Mouse (Mus musculus) adrenal gland (tissue): ENCODE measurements around the gene Nploc4.

Experiments
- intact Hi-C: fragments of 180-260 bp; cut with DNase I; formaldehyde crosslinking; loops from one replicate; pipeline ENCODE4 v1.15.1; 2025
- long read RNA-seq, 2 experiments: library from polyadenylated mRNA; unstranded; transcript quantifications; one replicate each; pipeline ENCODE4 v2.0.0; 2020; ENCODE audit warnings: borderline replicate concordance in 1 of 2; ENCODE audit not compliant: insufficient replicate concordance in 1 of 2

Gene Nploc4
- long read RNA-seq, experiment 1, partial matches to known transcripts: 2 of 11 reads
- long read RNA-seq, experiment 1, other reads (novel, unspliced or antisense): 8 of 11 reads
- long read RNA-seq, experiment 2, full-length matches to known transcripts: 2 of 9 reads
- long read RNA-seq, experiment 2, partial matches to known transcripts: 4 of 9 reads
- long read RNA-seq, experiment 2, other reads (novel, unspliced or antisense): 3 of 9 reads

- intact Hi-C loops: no loop called here
Measured at GRCm38 (mm10) chr11:120437152-120437856, at the start of gene Nploc4. Nploc4 (minus strand) TSS chr11:120437708.

DNA sequence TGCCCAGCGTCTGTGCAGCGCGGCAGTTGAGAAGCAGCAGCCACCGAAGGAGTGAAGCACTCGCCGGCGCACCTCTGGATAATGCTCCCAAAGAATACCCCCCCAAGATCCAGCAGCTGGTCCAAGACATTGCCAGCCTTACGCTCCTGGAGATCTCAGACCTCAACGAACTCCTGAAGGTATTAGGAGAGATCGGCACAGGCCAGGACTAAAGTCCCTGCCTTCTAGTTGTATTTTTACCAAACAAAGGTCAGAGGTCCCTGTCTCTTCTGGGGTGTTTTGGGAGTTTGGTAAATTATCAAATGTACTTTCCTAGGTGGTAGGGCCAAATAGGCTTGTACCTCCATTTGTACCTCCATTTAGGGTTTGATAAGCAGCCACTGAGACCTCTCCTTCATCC, 47.7 kb upstream of the Nploc4 start:
- intact Hi-C loops: loop anchor here (5.0 kb wide), 1 partner anchor 97 kb away; the partner anchor contains the start of gene Arhgdia

DNA sequence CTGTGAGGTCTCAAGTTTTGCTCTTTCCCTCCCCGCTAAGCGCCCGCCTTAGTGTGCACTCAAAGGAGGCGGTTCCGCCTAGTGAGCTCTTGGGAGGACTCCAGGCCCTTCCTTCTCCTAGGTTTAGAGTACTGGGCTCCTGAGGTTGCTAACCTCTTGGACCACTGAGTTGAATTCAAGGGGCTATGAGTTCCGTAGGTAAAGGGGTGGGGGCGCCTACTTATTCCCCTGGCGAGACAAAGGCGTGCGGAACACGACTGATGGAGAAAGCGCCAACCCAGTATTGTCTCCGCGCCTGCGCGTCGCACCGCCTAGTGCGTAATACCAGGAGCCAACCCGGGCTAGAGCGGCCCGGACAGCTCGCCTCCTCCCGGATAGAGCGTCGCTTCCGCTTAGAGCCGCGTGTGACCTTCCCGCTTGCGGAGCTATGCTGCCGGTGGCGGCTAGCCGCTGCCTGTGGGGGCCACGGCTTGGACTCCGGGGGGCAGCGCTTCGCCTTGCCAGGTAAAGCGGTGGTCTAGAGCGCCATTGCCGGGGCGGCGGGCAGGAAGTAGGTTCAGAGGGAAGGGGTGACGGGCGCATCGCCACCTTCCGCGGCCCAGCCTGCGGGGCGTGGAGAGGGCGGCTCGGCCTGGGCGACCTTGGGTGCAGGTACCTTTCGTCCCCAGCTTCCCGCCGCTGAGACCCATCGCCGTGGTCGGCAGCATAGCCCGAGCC, 46.9 kb upstream of the Nploc4 start, which contains the start of gene Mrpl12:
Gene Mrpl12, plus strand, starts transcription at position 349 of the 717 bp plus-strand sequence.
- intact Hi-C loops: no loop called here

- intact Hi-C loops: no loop called here
Measured at GRCm38 (mm10) chr11:120483448-120483934, 46.0 kb upstream of the Nploc4 start.

GRCm38 (mm10) chr11:120472052-120472451, 34.5 kb upstream of the Nploc4 start:
- intact Hi-C loops: no loop called here

DNA sequence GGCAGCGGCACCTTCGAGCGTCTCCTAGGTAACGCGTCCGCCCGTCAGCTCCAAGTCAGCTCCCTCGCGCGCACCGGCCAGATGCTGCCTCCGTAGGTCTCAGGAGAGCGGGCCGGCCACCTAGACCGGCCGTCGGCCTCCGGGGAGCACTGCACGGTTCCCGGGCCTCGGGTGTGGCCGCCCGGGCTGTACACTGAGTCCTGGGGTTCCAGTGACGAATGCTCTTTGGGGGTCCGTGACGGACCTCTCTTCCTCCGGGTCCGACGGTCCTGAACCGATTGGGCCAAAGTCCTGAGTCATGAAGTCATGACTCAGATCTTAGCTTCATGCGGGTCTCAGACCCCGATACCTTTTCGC, 30.2 kb upstream of the Nploc4 start:
- intact Hi-C loops: no loop called here

DNA sequence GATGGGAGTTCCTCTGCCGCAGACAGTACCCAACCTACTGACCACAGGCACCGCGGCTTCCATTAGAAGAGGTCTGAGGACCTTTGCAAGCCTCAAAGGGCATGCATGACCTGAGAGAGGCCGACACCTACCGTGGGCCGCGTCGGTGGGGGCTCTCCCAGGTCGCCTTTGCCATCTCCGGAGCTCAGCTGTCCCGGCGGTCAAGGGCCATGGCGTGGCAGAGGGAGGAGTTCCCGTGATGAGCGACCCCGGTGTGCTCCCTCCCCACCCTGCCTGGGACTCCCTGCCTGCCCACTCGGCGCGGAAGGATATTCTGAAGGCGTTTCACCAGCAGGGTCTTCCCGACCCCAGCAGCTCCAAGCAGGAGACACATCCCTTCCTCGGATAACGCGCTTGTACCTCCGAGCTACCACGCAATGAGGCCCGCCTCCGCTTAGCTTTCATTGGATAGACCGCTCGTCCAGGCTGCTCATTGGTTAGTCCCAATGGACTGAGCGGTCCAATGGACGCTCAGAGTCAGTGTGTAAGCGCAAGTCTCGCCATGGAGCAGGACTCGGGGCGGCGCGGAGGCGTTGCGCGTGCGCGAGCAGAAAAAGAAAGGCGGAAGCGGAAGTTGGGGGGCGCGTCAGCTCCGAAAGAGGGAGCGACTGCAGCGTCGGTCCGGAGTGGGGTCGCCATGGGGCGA, 29.7 kb upstream of the Nploc4 start, which contains the start of gene Arl16:
Gene Arl16, minus strand, starts transcription at position 557 of the 685 bp plus-strand sequence.
- intact Hi-C loops: no loop called here

GRCm38 (mm10) chr11:120465521-120465920, 28.0 kb upstream of the Nploc4 start:
- intact Hi-C loops: no loop called here

DNA sequence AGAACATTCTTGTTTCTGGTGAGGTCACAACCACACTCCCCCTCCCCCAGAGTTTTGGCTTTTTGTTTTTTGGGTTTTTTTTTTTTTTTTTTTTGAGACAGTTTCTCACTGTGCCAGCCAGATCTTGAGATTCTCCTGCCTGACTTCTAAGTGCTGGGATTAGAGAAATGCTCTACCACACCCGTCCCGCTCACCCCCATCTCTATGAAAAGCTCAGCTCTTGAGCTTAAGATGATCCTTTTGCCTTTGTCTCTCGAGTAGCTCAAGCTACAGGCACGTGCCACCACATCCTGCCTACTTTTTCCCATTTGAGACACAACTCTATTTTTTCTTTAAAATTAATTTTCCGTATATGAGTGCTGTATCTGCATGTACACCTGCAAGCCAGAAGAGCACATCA, 26.9 kb upstream of the Nploc4 start:
- intact Hi-C loops: no loop called here

DNA sequence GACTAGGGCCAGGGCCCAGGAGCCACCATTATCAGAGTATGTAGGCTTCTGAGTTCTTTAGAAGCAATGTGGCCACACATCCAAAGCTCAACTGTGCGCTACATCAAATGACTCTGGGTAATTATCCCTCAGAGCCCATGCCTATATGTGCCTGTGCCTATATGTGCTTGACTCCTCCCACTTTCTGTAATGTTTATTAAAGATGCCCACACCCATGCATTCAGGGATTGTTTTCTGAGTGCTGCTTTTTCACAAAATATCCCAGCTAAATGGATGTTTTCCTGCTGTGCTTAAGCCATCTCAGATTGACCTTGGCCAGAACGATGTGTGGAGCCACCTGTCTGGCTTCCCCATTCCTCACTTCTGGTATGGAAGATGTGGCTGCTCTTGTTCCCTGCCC, 26.0 kb upstream of the Nploc4 start:
- intact Hi-C loops: no loop called here

DNA sequence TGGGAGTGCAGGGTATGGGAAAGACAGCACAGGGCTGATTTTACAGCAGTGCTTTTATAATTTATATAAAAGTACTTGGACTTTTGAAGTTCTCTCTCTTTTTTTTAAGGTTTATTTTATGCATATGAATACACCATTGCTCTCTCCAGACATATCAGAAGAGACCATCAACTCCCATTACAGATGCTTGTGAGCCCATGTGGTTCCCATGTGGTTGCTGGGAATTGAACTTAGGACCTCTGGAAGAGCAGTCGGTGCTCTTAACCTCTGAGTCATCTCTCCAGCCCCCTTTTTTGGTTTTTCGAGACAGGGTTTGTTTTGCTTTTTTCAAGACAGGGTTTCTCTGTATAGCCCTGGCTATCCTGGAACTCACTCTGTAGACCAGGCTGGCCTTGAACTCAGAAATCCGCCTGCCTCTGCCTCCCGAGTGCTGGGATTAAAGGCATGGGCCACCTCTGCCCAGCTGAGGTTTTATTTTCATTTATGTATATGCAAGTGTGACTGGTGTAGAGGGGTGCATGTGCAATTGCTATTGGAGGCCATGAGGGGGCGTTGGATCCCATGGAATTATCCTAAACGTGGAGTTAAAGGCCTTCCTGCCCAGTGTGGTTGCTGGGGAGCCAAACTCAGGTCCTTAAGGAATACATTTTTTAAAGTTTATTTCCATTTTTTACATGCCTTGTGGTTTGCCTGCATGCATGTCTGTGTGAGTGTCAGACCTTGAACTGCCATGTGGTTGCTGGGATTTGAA, 21.5 kb upstream of the Nploc4 start:
- intact Hi-C loops: no loop called here

DNA sequence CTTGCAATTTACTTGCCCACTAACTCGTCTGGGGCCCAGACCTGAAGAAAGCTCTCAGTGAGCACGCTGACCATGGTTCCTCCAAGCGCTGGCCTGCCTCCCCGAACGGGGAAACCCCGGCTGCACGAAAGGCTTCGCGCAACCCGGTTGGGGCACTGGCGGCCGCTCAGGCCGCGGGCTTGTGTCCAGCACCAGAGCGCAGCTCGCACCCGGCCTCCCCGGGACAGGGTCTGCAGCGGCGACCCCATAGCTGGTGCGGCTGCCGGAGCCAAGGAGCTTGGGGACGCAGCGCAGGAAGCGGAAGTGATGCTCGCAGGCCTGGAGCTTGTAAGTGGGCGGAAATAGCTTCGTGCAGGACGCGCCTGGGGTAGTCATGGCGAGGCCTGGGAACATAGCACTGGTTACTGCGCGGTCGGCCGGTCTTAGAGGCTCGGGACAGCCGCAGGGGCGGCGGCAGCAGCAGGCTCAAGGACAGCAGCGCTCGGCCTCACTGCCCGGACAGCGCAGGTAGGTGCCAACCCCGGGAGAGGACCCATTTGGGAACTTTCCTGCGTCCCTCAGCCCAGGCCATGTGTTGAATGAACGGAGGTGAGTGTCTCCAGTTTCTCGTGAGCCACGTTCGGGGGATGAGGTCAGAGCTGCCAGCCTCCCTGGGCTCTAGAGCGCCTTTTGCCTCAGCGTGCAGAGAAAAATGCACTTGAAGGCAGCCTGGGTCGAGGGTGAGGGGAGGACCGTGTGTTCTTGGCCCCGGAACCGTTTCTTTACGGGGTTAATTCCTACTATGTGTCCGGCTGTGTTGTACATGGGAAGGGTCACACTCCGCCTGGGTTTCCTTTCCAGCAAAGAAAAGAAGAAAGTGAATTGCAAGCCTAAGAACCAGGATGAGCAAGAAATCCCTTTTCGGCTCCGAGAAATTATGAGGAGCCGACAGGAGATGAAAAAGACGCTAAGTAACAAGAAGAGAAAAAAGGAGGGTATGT, 20.6 kb upstream of the Nploc4 start, which contains the start of the genes Oxld1 and Ccdc137:
Gene Oxld1, minus strand, starts transcription at position 297 of the 980 bp plus-strand sequence.
Gene Ccdc137, plus strand, starts transcription at position 344 of the 980 bp plus-strand sequence.
- intact Hi-C loops: no loop called here

- intact Hi-C loops: no loop called here
Measured at GRCm38 (mm10) chr11:120457370-120457769, 19.9 kb upstream of the Nploc4 start.

- intact Hi-C loops: no loop called here
Measured at GRCm38 (mm10) chr11:120455413-120455812, 17.9 kb upstream of the Nploc4 start.

DNA sequence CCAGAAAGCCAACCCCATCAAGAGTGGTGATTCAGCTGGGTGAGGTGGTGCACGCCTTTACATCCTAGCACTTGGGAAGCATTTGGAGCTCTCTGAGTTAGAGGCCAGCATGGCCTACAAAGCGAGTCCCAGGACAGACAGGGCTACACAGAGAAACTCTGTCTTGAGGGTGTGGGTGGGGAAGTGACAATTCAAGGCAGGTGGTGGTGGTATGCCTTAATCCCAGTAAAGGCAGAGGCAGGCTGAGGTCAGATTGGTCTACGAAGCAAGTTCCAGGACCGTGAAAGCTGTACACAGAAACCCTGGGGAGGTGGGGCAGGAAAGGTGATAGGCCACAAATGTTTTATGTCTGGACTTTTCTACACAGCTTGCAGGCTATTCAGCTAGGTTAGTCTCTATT, 17.5 kb upstream of the Nploc4 start:
- intact Hi-C loops: no loop called here

DNA sequence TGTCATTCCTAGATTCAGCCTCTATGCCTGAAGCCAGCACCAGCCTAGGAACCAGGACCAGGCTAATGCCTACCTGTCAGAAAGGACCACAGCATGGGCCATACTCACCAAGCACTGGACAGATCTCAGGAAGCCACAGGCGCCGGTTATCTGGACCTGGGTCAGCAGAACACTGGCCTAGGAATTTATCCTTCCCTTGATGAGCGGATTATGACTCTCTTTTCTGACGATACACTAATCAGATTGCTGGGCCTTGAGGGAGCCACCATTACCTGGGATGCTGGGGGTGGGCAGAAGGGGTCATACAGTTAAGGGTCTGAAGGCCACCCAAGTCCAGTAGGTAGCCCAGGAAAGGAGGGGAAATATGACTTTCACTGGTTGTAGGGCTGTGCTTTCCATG, 15.8 kb upstream of the Nploc4 start, which contains the start of gene Pde6g:
Gene Pde6g, minus strand, starts transcription at position 195 of the 400 bp plus-strand sequence.
- intact Hi-C loops: no loop called here

- intact Hi-C loops: no loop called here
Measured at GRCm38 (mm10) chr11:120452246-120452645, 14.7 kb upstream of the Nploc4 start.

DNA sequence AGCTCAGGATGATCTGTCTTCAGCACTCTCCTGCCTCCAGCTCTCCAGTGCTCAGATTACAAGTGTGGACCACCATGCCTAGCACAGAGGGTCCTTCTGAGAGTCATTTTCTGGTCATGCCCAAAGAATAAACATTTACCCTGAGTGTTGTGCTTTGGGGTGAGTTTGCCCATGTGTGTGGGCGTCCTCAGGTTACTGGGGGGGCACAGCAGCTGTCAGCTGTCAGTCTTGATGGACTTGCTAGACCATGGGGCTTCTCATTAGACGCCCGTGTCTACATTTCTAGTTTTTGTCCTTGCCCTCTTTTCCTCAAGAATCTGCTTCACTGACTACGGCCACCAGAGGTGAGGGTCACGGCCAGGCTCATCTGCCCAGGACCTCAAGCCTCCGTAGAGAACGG, 9.7 kb upstream of the Nploc4 start:
- intact Hi-C loops: no loop called here

- intact Hi-C loops: no loop called here
Measured at GRCm38 (mm10) chr11:120445475-120445874, 8.0 kb upstream of the Nploc4 start.
